Mouse (Mus musculus) limb, embryonic 15.5 days (tissue): ENCODE results near the gene D16Ertd472e. TPM values are rescaled to one million over a fixed set of nuclear protein-coding genes. Genes with fewer than 3 reads are reported as not detected.

Experiments
- ATAC-seq: fragments of 200-750 bp; cut with Nextera tagmentation; 2 replicates; pipeline ENCODE4 v1.8.0; 2017; ENCODE audit warnings: low read depth, moderate TSS enrichment; ENCODE audit not compliant: insufficient number of reproducible peaks, low FRiP score, low TSS enrichment
- H3K27ac ChIP-seq: fragments of 300-500 bp; sonication (generic); 2 replicates; pipeline ENCODE4 v1.5.1; 2015; ENCODE audit warnings: moderate library complexity, mild to moderate bottlenecking, inconsistent platforms
- H3K27me3 ChIP-seq: fragments of 300-500 bp; sonication (generic); 2 replicates; pipeline ENCODE4 v1.6.1; 2015; ENCODE audit warnings: inconsistent platforms
- H3K36me3 ChIP-seq: fragments of 300-500 bp; sonication (generic); 2 replicates; pipeline ENCODE4 v1.6.1; 2015; ENCODE audit warnings: inconsistent platforms
- H3K4me1 ChIP-seq: fragments of 300-500 bp; sonication (generic); 2 replicates; pipeline ENCODE4 v1.6.1; 2015; ENCODE audit warnings: inconsistent platforms
- H3K4me2 ChIP-seq: fragments of 300-500 bp; sonication (generic); 2 replicates; pipeline ENCODE4 v1.6.1; 2015; ENCODE audit warnings: mild to moderate bottlenecking, inconsistent platforms
- H3K4me3 ChIP-seq: fragments of 300-500 bp; sonication (generic); 2 replicates; pipeline ENCODE4 v1.5.1; 2015; ENCODE audit warnings: mild to moderate bottlenecking, inconsistent platforms
- H3K9ac ChIP-seq: fragments of 300-500 bp; sonication (generic); 2 replicates; pipeline ENCODE4 v1.6.1; 2015; ENCODE audit warnings: inconsistent platforms
- H3K9me3 ChIP-seq: fragments of 300-500 bp; sonication (generic); 2 replicates; pipeline ENCODE4 v1.6.1; 2016; ENCODE audit warnings: inconsistent platforms
- WGBS: fragments of 180-500 bp; shearing (Covaris S2); methylation state at CpG from one replicate; pipeline ENCODE4 v1.1.7; 2015; 5-methylcytosine and 5-hydroxymethylcytosine counted together
- polyA plus RNA-seq: library from polyadenylated mRNA; unstranded; fragments of >200 nt; fragmentation: Nextera tagmentation; extraction: Ambion mirVana; gene quantifications from 2 replicates; pipeline ENCODE4 v1.2.1, GENCODE M21; 2015

D16Ertd472e gene
- polyA plus RNA-seq, 1 experiment from 2014 or later = 21.1 TPM

GRCm38 (mm10) chr16:78585664-78586397, 9.3 kb upstream of the D16Ertd472e start:
- Histone ChIP-seq H3K9ac (no peak overlapping the region), H3K4me1 (no peaks in the 10 kb centered on the region), H3K4me3 (no peak overlapping the region), H3K27me3 (no peaks in the 10 kb centered on the region), H3K9me3 (no peaks in the 10 kb centered on the region), H3K36me3 (no peaks in the 10 kb centered on the region), H3K4me2 (no peak overlapping the region), H3K27ac (no peak overlapping the region)
- ATAC-seq = no peak
- 83% methylated on average over 11 of the region's 11 CpGs for WGBS

DNA sequence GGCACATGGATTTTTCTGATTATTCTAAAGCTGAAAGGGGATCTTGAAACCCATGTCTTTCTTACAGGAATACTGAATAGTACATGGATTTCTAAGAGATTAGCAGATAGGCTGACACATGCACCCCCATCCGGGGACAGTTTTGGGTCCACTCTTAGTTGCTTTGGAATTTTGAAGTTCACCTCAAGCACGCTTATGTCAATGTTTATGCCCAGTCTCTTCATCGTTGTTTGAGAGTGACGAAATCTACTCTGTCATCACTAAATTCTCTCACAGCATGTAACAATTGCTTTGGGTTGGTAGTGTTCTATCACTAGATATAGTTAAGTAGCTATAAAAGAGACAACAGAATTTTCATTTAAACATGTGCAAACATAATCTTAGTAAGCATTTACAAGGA, 8.7 kb upstream of the D16Ertd472e start:
- no peak for ATAC-seq
- Histone ChIP-seq H3K9me3 (no peaks in the 10 kb centered on the region), H3K4me3 (no peak overlapping the region), H3K4me1 (no peaks in the 10 kb centered on the region), H3K27ac (no peak overlapping the region), H3K27me3 (no peaks in the 10 kb centered on the region), H3K4me2 (no peak overlapping the region), H3K36me3 (no peaks in the 10 kb centered on the region), H3K9ac (no peak overlapping the region)
- WGBS = 86% methylated on average over 4 of the region's 4 CpGs

GRCm38 (mm10) chr16:78583968-78584367, 7.5 kb upstream of the D16Ertd472e start:
- Histone ChIP-seq H3K36me3 (no peaks in the 10 kb centered on the region), H3K9me3 (no peaks in the 10 kb centered on the region), H3K9ac (no peak overlapping the region), H3K4me1 (no peaks in the 10 kb centered on the region), H3K4me3 (no peak overlapping the region), H3K27me3 (no peaks in the 10 kb centered on the region), H3K27ac (no peak overlapping the region), H3K4me2 (no peak overlapping the region)
- no peak for ATAC-seq
- 79% methylated on average over 4 of the region's 4 CpGs for WGBS

DNA sequence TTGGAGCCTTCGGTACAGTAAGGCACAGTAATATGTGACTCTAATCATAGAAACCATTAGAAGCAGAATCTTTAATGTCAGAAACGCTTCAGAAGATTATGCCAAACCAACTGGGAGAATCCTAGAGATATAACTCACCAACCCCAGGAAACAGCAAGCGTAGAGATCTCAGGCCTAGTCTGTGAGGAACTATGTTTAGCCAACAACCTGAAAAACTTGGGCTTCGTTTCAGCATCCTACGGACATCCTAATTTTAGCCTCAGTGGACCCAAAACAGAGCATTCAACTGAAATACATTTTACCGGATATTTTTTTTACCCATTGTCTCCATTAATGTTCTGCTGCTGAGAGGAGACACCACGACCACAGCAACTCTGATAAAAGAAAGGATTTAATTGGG, 3.9 kb upstream of the D16Ertd472e start:
- H3K9me3 ChIP-seq = no peaks in the 10 kb centered on the region
- no peaks in the 10 kb centered on the region for H3K36me3 ChIP-seq
- H3K4me3 ChIP-seq = no peak overlapping the region
- H3K4me2 ChIP-seq = no peak overlapping the region
- 93% methylated on average over 7 of the region's 7 CpGs for WGBS
- H3K27me3 ChIP-seq = no peaks in the 10 kb centered on the region
- ATAC-seq = no peak
- H3K4me1 ChIP-seq = no peaks in the 10 kb centered on the region
- no peak overlapping the region for H3K9ac ChIP-seq
- no peak overlapping the region for H3K27ac ChIP-seq

GRCm38 (mm10) chr16:78579386-78579785, 2.9 kb upstream of the D16Ertd472e start:
- Histone ChIP-seq H3K27ac (no peak overlapping the region), H3K4me2 (no peak overlapping the region), H3K4me3 (no peak overlapping the region), H3K4me1 (peaks cover 2% of the 10 kb centered on the region), H3K36me3 (no peaks in the 10 kb centered on the region), H3K27me3 (no peaks in the 10 kb centered on the region), H3K9me3 (no peaks in the 10 kb centered on the region), H3K9ac (no peak overlapping the region)
- ATAC-seq = no peak
- 82% methylated on average over 4 of the region's 4 CpGs for WGBS

GRCm38 (mm10) chr16:78577085-78577671, 670 bp upstream of the D16Ertd472e start:
- H3K4me3 ChIP-seq = peak overlapping the region; percentile 76
- H3K27ac ChIP-seq = peak overlapping the region; percentile 92
- ATAC-seq = peak; percentile 8; the same call in 1 of the 2 replicates
- no peaks in the 10 kb centered on the region for H3K27me3 ChIP-seq
- H3K4me2 ChIP-seq = peak overlapping the region; percentile 56
- H3K36me3 ChIP-seq = 0 out of 2 replicates have a peak, but pooled peaks cover 3% of the 10 kb centered on the region
- peaks cover 6% of the 10 kb centered on the region for H3K4me1 ChIP-seq
- peak overlapping the region; percentile 74; the same call in 1 of the 2 replicates for H3K9ac ChIP-seq
- H3K9me3 ChIP-seq = no peaks in the 10 kb centered on the region
- 16% methylated on average over 14 of the region's 14 CpGs for WGBS

DNA sequence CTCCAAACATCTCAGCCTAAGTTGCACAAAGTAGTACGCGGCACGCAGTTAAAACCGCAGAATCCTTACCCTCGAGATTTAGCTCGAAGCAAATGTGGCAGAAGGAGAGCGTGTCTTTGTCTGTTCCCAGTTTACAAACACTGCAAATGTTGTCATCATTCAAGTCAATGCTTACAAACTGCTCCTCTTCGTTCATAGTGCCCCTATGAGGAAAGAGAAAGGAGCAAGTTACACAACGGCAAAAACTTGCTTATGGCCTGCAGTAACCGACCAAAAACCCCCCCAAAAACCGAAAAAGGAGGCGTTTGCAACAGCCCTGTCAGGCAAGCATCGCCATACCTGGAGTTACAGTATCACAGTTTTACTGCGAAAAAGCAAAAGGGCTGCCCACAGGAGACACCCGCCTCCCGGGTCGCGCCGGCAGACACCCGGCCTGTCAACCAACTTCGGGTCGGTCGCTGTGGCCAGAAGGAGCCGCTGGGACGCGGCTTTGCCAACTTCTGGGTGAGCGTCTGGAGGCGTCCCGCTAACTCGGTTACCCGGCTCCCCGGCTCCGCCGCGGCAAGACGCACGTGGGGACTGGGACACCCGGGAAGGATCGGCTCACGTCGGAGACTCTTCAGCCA, 543 bp downstream of the D16Ertd472e start:
- H3K4me3 ChIP-seq = peak overlapping the region; percentile 76
- no peaks in the 10 kb centered on the region for H3K27me3 ChIP-seq
- H3K9ac ChIP-seq = peak overlapping the region; percentile 74
- ATAC-seq = peak; percentile 70
- H3K4me1 ChIP-seq = peaks cover 6% of the 10 kb centered on the region
- H3K36me3 ChIP-seq = 0 out of 2 replicates have a peak, but pooled peaks cover 6% of the 10 kb centered on the region
- H3K9me3 ChIP-seq = no peaks in the 10 kb centered on the region
- H3K4me2 ChIP-seq = peak overlapping the region; percentile 56
- under 1% methylated on average over 41 of the region's 41 CpGs for WGBS
- peak overlapping the region; percentile 92 for H3K27ac ChIP-seq

- Histone ChIP-seq H3K36me3 (0 out of 2 replicates have a peak, but pooled peaks cover 6% of the 10 kb centered on the region), H3K9me3 (no peaks in the 10 kb centered on the region), H3K9ac (no peak overlapping the region), H3K4me3 (peak overlapping the region; percentile 76), H3K27ac (peak overlapping the region; percentile 92; the same call in 1 of the 2 replicates), H3K4me2 (peak overlapping the region; percentile 56), H3K4me1 (peaks cover 6% of the 10 kb centered on the region), H3K27me3 (no peaks in the 10 kb centered on the region)
- 25% methylated on average over 4 of the region's 4 CpGs for WGBS
- ATAC-seq = no peak
Observed at GRCm38 (mm10) chr16:78575190-78575851, 1.2 kb downstream of the D16Ertd472e start.

DNA sequence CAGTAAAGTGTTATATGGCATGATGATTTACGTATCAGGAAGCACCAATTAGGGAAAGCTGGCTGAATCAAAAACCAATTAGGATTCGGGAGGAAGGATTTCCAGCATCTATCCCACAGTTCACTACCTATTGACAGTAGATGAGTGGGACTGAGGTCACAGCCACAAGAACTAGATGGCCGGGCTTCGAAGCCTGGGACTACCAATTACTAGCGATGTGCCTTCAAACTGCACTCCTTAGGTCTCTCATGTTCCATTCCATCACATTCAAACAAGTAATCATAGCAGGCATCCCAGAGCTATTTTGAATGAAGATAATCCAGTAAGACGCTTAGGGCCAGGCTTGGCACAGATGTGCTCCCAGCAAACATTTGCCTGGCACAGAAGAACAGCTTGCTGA, 2.3 kb downstream of the D16Ertd472e start:
- H3K27ac ChIP-seq = no peak overlapping the region
- no peak for ATAC-seq
- peak overlapping the region; percentile 18 for H3K4me3 ChIP-seq
- H3K4me1 ChIP-seq = peaks cover 6% of the 10 kb centered on the region
- 0 out of 2 replicates have a peak, but pooled peaks cover 6% of the 10 kb centered on the region for H3K36me3 ChIP-seq
- H3K27me3 ChIP-seq = no peaks in the 10 kb centered on the region
- peak overlapping the region; percentile 34 for H3K4me2 ChIP-seq
- WGBS = 53% methylated on average over 6 of the region's 6 CpGs
- no peak overlapping the region for H3K9ac ChIP-seq
- no peaks in the 10 kb centered on the region for H3K9me3 ChIP-seq

DNA sequence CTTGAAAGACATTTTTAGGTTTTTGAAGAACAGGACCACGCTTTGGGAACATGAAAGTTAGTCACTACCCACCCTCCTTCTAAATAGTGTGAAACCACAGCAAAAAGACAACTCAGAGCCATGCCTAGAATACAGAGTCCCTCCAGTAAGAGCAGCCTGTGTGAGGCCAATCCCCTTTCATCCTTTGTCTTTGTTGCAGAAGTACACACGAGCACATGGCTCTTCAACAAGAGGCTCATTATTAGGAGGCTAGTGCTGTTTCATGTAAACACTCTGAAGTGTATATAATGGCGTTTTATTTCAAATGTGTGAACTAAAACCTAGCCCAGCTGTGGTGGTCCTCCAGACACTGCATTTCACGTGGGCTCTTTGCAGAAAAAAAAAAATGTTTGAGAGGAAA, 3.5 kb downstream of the D16Ertd472e start:
- Histone ChIP-seq H3K9me3 (no peaks in the 10 kb centered on the region), H3K4me1 (peaks cover 6% of the 10 kb centered on the region), H3K36me3 (0 out of 2 replicates have a peak, but pooled peaks cover 6% of the 10 kb centered on the region), H3K4me3 (no peak overlapping the region), H3K9ac (no peak overlapping the region), H3K4me2 (no peak overlapping the region), H3K27me3 (no peaks in the 10 kb centered on the region), H3K27ac (no peak overlapping the region)
- WGBS = 62% methylated on average over 4 of the region's 4 CpGs
- ATAC-seq = no peak

GRCm38 (mm10) chr16:78564110-78564821, 12.2 kb downstream of the D16Ertd472e start:
- Histone ChIP-seq H3K27ac (no peak overlapping the region), H3K9me3 (no peaks in the 10 kb centered on the region), H3K9ac (no peak overlapping the region), H3K27me3 (no peaks in the 10 kb centered on the region), H3K4me2 (no peak overlapping the region), H3K4me1 (peaks cover 4% of the 10 kb centered on the region; the same call in 1 of the 2 replicates), H3K4me3 (no peak overlapping the region), H3K36me3 (peaks cover 41% of the 10 kb centered on the region)
- whole genome bisulfite sequencing = 81% methylated on average over 13 of the region's 13 CpGs
- no peak for ATAC-seq
